Mouse (Mus musculus) myocyte (in vitro differentiated cells): ENCODE measurements around the gene Pmvk. TPM values are rescaled to one million over a fixed set of nuclear protein-coding genes. Genes with fewer than 3 reads are reported as not detected.

ENCODE experiments used
- H3K27me3 ChIP-seq: one replicate; pipeline ENCODE4 v1.6.1; 2011; ENCODE audit not compliant: control insufficient read depth, insufficient read depth, insufficient read length
- H3K36me3 ChIP-seq: one replicate; pipeline ENCODE4 v1.6.1; 2011; ENCODE audit not compliant: control insufficient read depth, insufficient read depth
- H3K4me2 ChIP-seq: one replicate; pipeline ENCODE4 v1.6.1; 2011; ENCODE audit warnings: low read depth, control low read depth
- H3K4me3 ChIP-seq: one replicate; pipeline ENCODE4 v1.5.1; 2011; ENCODE audit warnings: mild to moderate bottlenecking, control low read depth, moderate library complexity
- H3K79me2 ChIP-seq: one replicate; pipeline ENCODE4 v1.6.1; 2011; ENCODE audit not compliant: control insufficient read depth, insufficient read depth
- H3ac ChIP-seq: one replicate; pipeline ENCODE4 v1.6.1; 2011; ENCODE audit not compliant: control insufficient read depth, insufficient read length
- CEBPB ChIP-seq: IDR thresholded peaks from 2 replicates; pipeline ENCODE4 v1.6.1; 2011; ENCODE audit warnings: mild to moderate bottlenecking, moderate library complexity; ENCODE audit not compliant: poor library complexity, insufficient read depth, severe bottlenecking
- E2F4 ChIP-seq: IDR thresholded peaks from one replicate; pipeline ENCODE4 v1.6.1; 2011; ENCODE audit warnings: mild to moderate bottlenecking, control low read depth, moderate library complexity; ENCODE audit not compliant: insufficient read depth
- MAX ChIP-seq: IDR thresholded peaks from one replicate; pipeline ENCODE4 v1.6.1; 2011; ENCODE audit warnings: low read depth, mild to moderate bottlenecking, control low read depth
- MYOD1 ChIP-seq, 3 experiments: IDR thresholded peaks; one replicate each; pipeline ENCODE4 v1.6.1; 2011; ENCODE audit warnings: control low read depth in 2 of 3, low read depth in 2 of 3, mild to moderate bottlenecking in 2 of 3, moderate library complexity in 1 of 3; ENCODE audit not compliant: insufficient read length in 2 of 3, control insufficient read depth in 1 of 3
- MYOG ChIP-seq, 3 experiments: IDR thresholded peaks; one replicate each; pipeline ENCODE4 v1.6.1; 2011; ENCODE audit warnings: control low read depth in 2 of 3, low read depth in 2 of 3, mild to moderate bottlenecking in 2 of 3; ENCODE audit not compliant: insufficient read length in 2 of 3, control insufficient read depth in 1 of 3, insufficient read depth in 1 of 3
- POLR2A ChIP-seq: IDR thresholded peaks from one replicate; pipeline ENCODE4 v1.6.1; 2011; ENCODE audit warnings: low read depth, mild to moderate bottlenecking, control low read depth, moderate library complexity; ENCODE audit not compliant: insufficient read length
- POLR2AphosphoS2 ChIP-seq: IDR thresholded peaks from one replicate; pipeline ENCODE4 v1.6.1; 2011; ENCODE audit warnings: low read depth, control low read depth; ENCODE audit not compliant: insufficient read length
- REST ChIP-seq: IDR thresholded peaks from one replicate; pipeline ENCODE4 v1.6.1; 2011; ENCODE audit warnings: mild to moderate bottlenecking, control low read depth, moderate library complexity; ENCODE audit not compliant: insufficient read depth, insufficient read length
- SRF ChIP-seq: IDR thresholded peaks from one replicate; pipeline ENCODE4 v1.6.1; 2011; ENCODE audit warnings: low read depth; ENCODE audit not compliant: control insufficient read depth, insufficient read length
- TCF12 ChIP-seq: IDR thresholded peaks from one replicate; pipeline ENCODE4 v1.6.1; 2011; ENCODE audit warnings: mild to moderate bottlenecking, control low read depth; ENCODE audit not compliant: poor library complexity, insufficient read depth, severe bottlenecking
- TCF3 ChIP-seq: IDR thresholded peaks from one replicate; pipeline ENCODE4 v1.6.1; 2011; ENCODE audit warnings: low read depth, control low read depth; ENCODE audit not compliant: insufficient read length
- USF1 ChIP-seq: IDR thresholded peaks from one replicate; pipeline ENCODE4 v1.6.1; 2011; ENCODE audit warnings: low read depth, mild to moderate bottlenecking, control low read depth, moderate library complexity
- polyA plus RNA-seq: library from polyadenylated mRNA; unstranded; fragments of >200 nt; fragmentation: generic; extraction: Trizol; gene quantifications from one replicate; pipeline ENCODE4 v1.2.1, GENCODE M21; 2012; ENCODE audit warnings: missing spikeins

Gene Pmvk
- polyA plus RNA-seq, 1 experiment = 67.9 TPM

DNA sequence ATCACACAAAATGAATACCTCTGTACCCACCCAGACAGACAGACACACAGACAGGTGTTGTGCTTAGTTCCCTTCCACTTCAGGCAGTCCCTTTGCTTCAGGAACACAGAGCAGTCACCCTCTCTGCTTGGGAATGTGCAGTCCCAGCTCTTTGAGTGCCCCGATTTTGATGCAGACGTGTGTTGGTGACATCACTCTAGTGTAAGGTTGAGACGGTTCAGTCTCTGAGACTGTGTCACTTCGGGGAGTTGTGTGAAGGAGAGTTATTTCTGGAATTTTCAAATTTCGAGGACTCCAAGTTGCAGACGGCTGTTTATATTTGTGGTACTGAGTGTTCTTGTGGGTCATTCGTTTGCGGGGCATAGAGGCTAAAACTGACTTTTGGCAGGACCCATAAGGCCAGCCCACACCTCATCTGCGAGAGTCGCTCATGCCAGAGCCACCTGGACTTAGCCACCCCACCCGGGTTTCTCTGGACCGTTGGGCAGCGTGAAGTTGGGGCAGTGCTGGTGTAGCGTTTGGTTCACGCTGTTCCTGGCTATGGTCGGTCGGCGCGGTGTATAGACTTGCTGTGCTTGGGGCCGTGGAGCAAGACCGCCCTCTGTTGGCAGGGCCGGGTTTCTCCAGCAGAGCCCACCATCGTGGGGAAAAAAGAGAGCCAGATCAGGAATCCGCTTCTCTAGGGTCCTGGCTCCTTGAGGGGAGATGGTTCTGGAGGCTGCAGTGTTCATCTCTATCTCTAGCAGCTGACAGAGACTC, 30.6 kb downstream of the Pmvk start:
- Histone ChIP-seq H3ac (no peak overlapping the region), H3K4me2 (peak overlapping the region; percentile 80), H3K27me3 (peaks cover 30% of the 10 kb centered on the region), H3K4me3 (no peak overlapping the region), H3K36me3 (no peaks in the 10 kb centered on the region), H3K79me2 (no peaks in the 10 kb centered on the region)
- no peak for TF ChIP-seq SRF
- no peak for TF ChIP-seq POLR2AphosphoS2

DNA sequence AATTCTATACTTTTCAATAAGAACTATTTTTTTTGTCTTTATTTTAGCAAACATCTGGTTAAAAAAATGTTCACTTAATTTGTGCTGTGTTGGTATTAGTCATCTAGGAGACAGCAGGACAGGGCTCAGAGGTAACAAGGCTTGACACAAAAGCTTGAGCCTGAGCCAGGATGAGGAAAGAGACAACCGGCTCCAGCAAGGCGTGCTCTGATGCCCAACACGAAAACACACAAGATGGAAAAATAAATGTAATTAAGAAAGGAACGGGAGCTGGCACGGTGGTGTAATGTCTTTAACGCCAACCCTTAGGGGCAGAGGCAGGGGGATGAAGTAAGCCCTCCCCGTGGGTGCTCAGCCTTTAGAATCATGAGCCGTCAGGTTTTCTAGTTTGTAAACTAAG, 31.8 kb downstream of the Pmvk start:
- TF ChIP-seq MYOD1 (IDR thresholded peaks at IDR 0.05; ENCODE audit: control insufficient read depth in 1 of 3, insufficient read length in 2 of 3, low read depth in 2 of 3) (no peak), TCF12 (no peak), TCF3 (no peak), POLR2AphosphoS2 (no peak), CEBPB (no peak), USF1 (no peak), MAX (no peak), SRF (no peak), REST (no peak), POLR2A (no peak), MYOG (IDR thresholded peaks at IDR 0.05; ENCODE audit: control insufficient read depth in 1 of 3, insufficient read depth in 1 of 3, insufficient read length in 2 of 3, low read depth in 2 of 3) (no peak), E2F4 (no peak)
- no peak overlapping the region for H3ac ChIP-seq
- no peaks in the 10 kb centered on the region for H3K36me3 ChIP-seq
- no peaks in the 10 kb centered on the region for H3K79me2 ChIP-seq
- peaks cover 41% of the 10 kb centered on the region for H3K27me3 ChIP-seq
- no peak overlapping the region for H3K4me3 ChIP-seq
- H3K4me2 ChIP-seq = no peak overlapping the region

DNA sequence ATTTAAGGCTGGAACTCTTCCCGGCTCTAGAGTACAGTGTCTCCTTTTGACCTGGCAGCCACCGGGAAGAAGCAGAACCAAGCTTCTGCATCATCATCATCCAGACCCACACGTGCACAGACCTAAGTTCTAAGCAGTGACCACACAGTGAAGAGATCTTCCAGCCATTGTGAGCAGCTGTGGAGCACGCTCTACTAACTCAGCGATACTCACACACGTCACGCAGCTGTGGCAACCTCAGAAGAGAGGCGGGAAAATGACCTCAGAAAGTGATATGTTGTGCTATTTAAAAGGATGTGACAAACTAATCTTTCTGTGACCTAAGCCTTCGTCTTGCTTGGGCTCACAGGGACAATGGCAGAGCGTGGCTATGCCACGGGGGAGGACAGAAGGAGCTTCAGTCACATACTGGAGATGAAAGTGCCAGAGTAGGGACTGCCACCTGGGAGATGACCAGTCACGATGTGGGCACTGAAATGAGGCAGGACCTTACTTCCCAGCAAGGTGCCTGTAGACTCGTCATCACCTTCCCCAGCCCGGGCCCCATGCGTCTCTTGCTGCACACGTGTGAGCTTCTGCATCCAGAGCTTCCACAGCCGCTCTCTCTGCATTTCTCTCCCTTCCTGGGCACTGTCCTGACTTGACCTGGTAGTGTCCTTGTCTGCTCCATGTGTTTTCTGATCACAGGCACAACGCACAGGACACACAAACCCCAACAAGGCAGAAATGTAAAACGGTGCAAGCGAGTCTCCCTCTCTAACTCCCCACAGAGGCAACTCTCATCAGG, 32.8 kb downstream of the Pmvk start:
- Histone ChIP-seq H3K4me3 (no peak overlapping the region), H3K79me2 (no peaks in the 10 kb centered on the region), H3K4me2 (no peak overlapping the region), H3K36me3 (no peaks in the 10 kb centered on the region), H3ac (no peak overlapping the region), H3K27me3 (peaks cover 51% of the 10 kb centered on the region)
- TF ChIP-seq POLR2AphosphoS2 (no peak), MYOD1 (IDR thresholded peaks at IDR 0.05; ENCODE audit: control insufficient read depth in 1 of 3, insufficient read length in 2 of 3, low read depth in 2 of 3) (no peak), POLR2A (no peak), USF1 (no peak), MYOG (IDR thresholded peaks at IDR 0.05; ENCODE audit: control insufficient read depth in 1 of 3, insufficient read depth in 1 of 3, insufficient read length in 2 of 3, low read depth in 2 of 3) (no peak), TCF3 (no peak), CEBPB (no peak)

DNA sequence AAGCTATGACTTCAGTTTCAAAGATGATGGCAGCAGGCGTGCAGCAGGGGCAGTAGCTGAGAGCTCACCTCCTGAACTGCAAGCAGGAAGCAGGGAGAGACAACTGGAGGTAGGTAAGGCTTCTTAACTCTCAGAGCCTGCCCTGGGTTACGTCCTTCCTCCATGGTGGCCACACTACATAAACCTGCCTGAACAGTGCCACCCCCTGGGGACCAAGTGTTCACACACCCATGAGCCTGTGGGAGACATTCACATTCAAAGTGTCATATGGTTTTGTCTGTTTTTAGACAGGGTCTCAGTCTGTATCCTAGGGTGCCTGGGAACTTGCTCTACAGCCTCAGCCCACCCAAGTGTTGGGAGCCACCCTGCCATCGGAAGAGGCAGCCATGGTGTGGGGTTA, 36.4 kb downstream of the Pmvk start:
- no peak overlapping the region for H3K4me3 ChIP-seq

More for the DNA sequence above, 36.4 kb downstream of the Pmvk start:
- H3K79me2 ChIP-seq = no peaks in the 10 kb centered on the region
- no peak overlapping the region for H3ac ChIP-seq
- no peak overlapping the region for H3K4me2 ChIP-seq
- no peaks in the 10 kb centered on the region for H3K36me3 ChIP-seq
- TF ChIP-seq REST (no peak), MAX (no peak), POLR2AphosphoS2 (no peak), POLR2A (no peak), CEBPB (no peak), E2F4 (no peak), USF1 (no peak), MYOD1 (IDR thresholded peaks at IDR 0.05; ENCODE audit: control insufficient read depth in 1 of 3, insufficient read length in 2 of 3, low read depth in 2 of 3) (no peak), SRF (no peak), TCF12 (no peak), MYOG (IDR thresholded peaks at IDR 0.05; ENCODE audit: control insufficient read depth in 1 of 3, insufficient read depth in 1 of 3, insufficient read length in 2 of 3, low read depth in 2 of 3) (no peak), TCF3 (no peak)
- H3K27me3 ChIP-seq = peaks cover 77% of the 10 kb centered on the region
